Mouse (Mus musculus): ENCODE results near the gene Arntl. TPM values are rescaled to one million over a fixed set of nuclear protein-coding genes. Genes with fewer than 3 reads are reported as not detected.

Gene Arntl
- polyA plus RNA-seq, 1 experiment from 2014 or later, result 5.3 TPM

DNA sequence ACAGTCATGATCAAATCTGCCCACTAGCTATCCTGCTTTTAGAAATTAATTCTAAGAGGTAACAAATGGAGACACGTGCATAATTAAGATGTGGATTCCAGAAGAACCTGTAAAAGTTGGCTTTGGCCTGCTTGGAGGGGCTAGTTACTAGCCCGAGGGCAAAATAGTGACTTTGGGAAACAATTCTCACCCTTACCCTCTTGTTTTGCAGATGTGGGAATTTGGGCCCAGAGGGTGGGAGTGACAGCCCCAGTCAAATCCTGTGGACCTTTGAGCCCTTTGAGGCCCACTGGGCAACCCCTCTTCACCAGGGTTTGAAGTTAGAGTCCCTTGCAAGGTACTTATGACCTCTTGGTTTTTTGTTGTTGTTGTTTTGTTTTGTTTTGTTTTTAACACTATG, 72.0 kb downstream of the Arntl start:
- H3K27ac ChIP-seq (ENCODE audit: low read depth, low read length), result no peak overlapping the region
- H3K9ac ChIP-seq (ENCODE audit: low read depth, low read length), result no peak overlapping the region
- H3K4me3 ChIP-seq (ENCODE audit: low read depth, low read length), result no peak overlapping the region
- peaks cover 8% of the 10 kb centered on the region; the same call in 1 of the 2 replicates for H3K36me3 ChIP-seq (ENCODE audit: control insufficient read depth, insufficient read depth)
- 81% methylated on average over 2 of the region's 2 CpGs for WGBS
- H3K27me3 ChIP-seq (replicated peaks; ENCODE audit: control insufficient read depth, insufficient read depth, low read length), result no peaks in the 10 kb centered on the region
- no peak for ATAC-seq
- H3K9me3 ChIP-seq (ENCODE audit: control insufficient read depth), result no peaks in the 10 kb centered on the region
- TF ChIP-seq CTCF (IDR thresholded peaks at IDR 0.05; ENCODE audit: low read depth), result no peak
- H3K4me2 ChIP-seq (replicated peaks; ENCODE audit: low read depth), result no peak overlapping the region
- H3K4me1 ChIP-seq (replicated peaks; ENCODE audit: control insufficient read depth, insufficient read depth, low read length), result no peaks in the 10 kb centered on the region

DNA sequence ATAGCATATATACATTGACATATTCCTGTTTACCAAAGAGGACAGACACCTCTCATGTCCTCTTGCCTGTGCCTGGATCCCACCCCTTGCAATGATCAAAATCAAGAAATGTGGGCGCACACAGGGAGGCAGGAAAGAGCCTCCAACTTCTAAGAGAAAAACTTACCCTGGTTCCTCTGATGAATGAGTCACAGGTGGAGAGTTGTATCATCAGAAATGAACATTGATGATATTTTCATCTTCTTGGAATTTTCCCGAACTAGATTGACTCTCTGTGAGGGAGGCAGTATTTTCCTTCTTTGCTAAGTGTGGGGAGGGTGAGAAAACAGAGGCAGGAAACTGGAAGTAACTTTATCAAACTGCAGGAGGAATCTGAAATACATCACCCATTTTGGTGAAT, 78.1 kb downstream of the Arntl start:
- Histone ChIP-seq H3K27ac (ENCODE audit: low read depth, low read length) (no peak overlapping the region), H3K4me1 (replicated peaks; ENCODE audit: control insufficient read depth, insufficient read depth, low read length) (no peaks in the 10 kb centered on the region), H3K9ac (ENCODE audit: low read depth, low read length) (no peak overlapping the region), H3K36me3 (ENCODE audit: control insufficient read depth, insufficient read depth) (peaks cover 50% of the 10 kb centered on the region; the same call in 1 of the 2 replicates), H3K9me3 (ENCODE audit: control insufficient read depth) (no peaks in the 10 kb centered on the region), H3K27me3 (replicated peaks; ENCODE audit: control insufficient read depth, insufficient read depth, low read length) (no peaks in the 10 kb centered on the region), H3K4me2 (replicated peaks; ENCODE audit: low read depth) (no peak overlapping the region), H3K4me3 (ENCODE audit: low read depth, low read length) (no peak overlapping the region)
- ATAC-seq, result no peak
- no peak for TF ChIP-seq CTCF (IDR thresholded peaks at IDR 0.05; ENCODE audit: low read depth)
- WGBS, result 90% methylated on average over 2 of the region's 2 CpGs

DNA sequence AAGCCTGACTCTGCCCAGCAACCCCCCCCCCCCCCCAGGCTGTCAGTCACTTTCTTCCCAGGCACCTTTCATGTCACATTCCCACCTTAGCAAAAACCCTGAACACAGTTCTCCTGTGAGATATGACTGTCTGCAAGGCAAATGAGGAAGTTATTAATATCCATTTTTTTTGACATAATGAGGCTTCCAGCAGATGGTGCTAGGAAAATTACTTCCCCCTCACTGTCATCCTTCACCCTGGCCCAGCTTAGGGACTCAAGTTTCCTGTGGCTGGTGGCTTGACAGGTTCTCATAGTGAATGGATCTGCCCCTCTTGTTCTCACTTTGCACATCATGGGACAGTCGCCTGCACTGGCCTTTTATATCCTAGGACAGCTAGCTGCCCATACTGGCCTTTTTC, 81.9 kb downstream of the Arntl start:
- Histone ChIP-seq H3K27ac (ENCODE audit: low read depth, low read length) (no peak overlapping the region), H3K36me3 (ENCODE audit: control insufficient read depth, insufficient read depth) (peaks cover 53% of the 10 kb centered on the region), H3K27me3 (replicated peaks; ENCODE audit: control insufficient read depth, insufficient read depth, low read length) (no peaks in the 10 kb centered on the region), H3K4me1 (replicated peaks; ENCODE audit: control insufficient read depth, insufficient read depth, low read length) (no peaks in the 10 kb centered on the region), H3K4me2 (replicated peaks; ENCODE audit: low read depth) (no peak overlapping the region), H3K4me3 (ENCODE audit: low read depth, low read length) (no peak overlapping the region), H3K9me3 (ENCODE audit: control insufficient read depth) (no peaks in the 10 kb centered on the region), H3K9ac (ENCODE audit: low read depth, low read length) (no peak overlapping the region)
- no peak for TF ChIP-seq CTCF (IDR thresholded peaks at IDR 0.05; ENCODE audit: low read depth)
- WGBS, result 100% methylated on average over 1 of the region's 1 CpGs
- no peak for ATAC-seq

DNA sequence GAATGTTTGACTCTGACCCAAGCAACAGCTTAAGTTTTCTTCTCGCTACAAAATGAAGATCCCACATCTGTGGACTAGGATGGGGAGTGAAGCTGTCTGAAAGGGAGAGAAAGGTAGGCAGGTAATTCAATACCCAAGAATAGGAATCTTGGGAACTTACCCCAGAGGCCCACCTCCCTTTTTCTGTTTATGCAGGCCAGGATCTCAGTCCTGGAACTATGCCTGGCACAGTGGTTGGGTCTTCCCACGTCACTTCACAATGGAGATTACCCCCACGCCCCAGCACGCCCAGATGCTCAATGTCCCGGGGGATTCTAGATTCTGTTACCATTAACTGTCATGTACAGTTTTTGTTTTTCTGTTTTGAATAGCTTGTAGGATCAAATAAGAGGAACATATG, 84.5 kb downstream of the Arntl start:
- 88% methylated on average over 5 of the region's 5 CpGs for WGBS

DNA sequence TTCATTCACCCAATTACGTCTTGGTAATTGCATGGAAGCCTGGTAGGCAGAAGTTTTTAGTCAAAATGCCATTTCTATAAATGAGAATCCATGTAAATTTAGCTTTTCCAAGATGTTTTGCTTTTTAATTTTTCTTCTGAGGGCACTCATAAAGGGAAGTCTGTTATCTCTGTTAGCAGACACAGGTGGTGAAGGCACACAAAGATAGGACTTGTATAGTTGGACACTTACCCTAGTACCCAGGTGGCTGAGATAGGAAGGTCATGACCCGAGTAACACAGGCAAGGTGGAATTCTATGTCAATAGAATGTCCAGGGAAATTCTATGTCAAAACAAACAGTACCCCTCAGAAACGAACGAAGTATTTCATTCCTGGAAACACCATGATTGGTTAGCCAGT, 84.9 kb downstream of the Arntl start:
- ATAC-seq, result no peak
- TF ChIP-seq CTCF (IDR thresholded peaks at IDR 0.05; ENCODE audit: low read depth), result no peak
- WGBS, result 56% methylated on average over 4 of the region's 4 CpGs
- H3K4me3 ChIP-seq (ENCODE audit: low read depth, low read length), result no peak overlapping the region
- peaks cover 44% of the 10 kb centered on the region for H3K36me3 ChIP-seq (ENCODE audit: control insufficient read depth, insufficient read depth)
- no peaks in the 10 kb centered on the region for H3K4me1 ChIP-seq (replicated peaks; ENCODE audit: control insufficient read depth, insufficient read depth, low read length)
- H3K9me3 ChIP-seq (ENCODE audit: control insufficient read depth), result no peaks in the 10 kb centered on the region
- no peak overlapping the region for H3K27ac ChIP-seq (ENCODE audit: low read depth, low read length)
- H3K9ac ChIP-seq (ENCODE audit: low read depth, low read length), result no peak overlapping the region
- no peak overlapping the region for H3K4me2 ChIP-seq (replicated peaks; ENCODE audit: low read depth)
- H3K27me3 ChIP-seq (replicated peaks; ENCODE audit: control insufficient read depth, insufficient read depth, low read length), result no peaks in the 10 kb centered on the region

More for the DNA sequence above, 84.5 kb downstream of the Arntl start:
- no peak for ATAC-seq
- TF ChIP-seq CTCF (IDR thresholded peaks at IDR 0.05; ENCODE audit: low read depth), result no peak
- Histone ChIP-seq H3K9ac (ENCODE audit: low read depth, low read length) (no peak overlapping the region), H3K9me3 (ENCODE audit: control insufficient read depth) (no peaks in the 10 kb centered on the region), H3K36me3 (ENCODE audit: control insufficient read depth, insufficient read depth) (peaks cover 44% of the 10 kb centered on the region), H3K4me1 (replicated peaks; ENCODE audit: control insufficient read depth, insufficient read depth, low read length) (no peaks in the 10 kb centered on the region), H3K4me2 (replicated peaks; ENCODE audit: low read depth) (no peak overlapping the region), H3K27me3 (replicated peaks; ENCODE audit: control insufficient read depth, insufficient read depth, low read length) (no peaks in the 10 kb centered on the region), H3K27ac (ENCODE audit: low read depth, low read length) (no peak overlapping the region), H3K4me3 (ENCODE audit: low read depth, low read length) (no peak overlapping the region)

DNA sequence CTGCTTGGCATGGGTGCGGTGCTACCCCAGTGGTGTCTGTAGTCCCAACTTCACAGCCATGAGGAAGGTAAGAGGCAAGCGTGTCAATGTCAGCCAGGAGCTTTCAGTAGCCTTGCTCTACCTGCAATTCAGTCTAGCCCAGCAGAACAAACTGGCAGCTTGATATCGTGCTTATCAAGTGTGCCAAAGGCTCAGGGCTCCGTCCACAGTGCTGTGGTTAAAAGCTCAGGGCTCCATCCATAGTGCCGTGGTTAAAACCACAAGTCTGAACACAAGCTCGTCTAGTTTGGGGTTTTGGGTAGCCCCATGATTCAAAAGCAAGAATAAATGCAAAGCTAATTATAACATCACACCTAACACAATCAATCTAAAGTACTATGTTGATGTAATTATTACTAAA, 87.3 kb downstream of the Arntl start:
- no peak overlapping the region for H3K9ac ChIP-seq (ENCODE audit: low read depth, low read length)
- no peak for ATAC-seq
- no peak overlapping the region for H3K27ac ChIP-seq (ENCODE audit: low read depth, low read length)
- peaks cover 49% of the 10 kb centered on the region for H3K36me3 ChIP-seq (ENCODE audit: control insufficient read depth, insufficient read depth)
- H3K4me2 ChIP-seq (replicated peaks; ENCODE audit: low read depth), result no peak overlapping the region
- H3K4me3 ChIP-seq (ENCODE audit: low read depth, low read length), result no peak overlapping the region
- no peaks in the 10 kb centered on the region for H3K4me1 ChIP-seq (replicated peaks; ENCODE audit: control insufficient read depth, insufficient read depth, low read length)
- H3K9me3 ChIP-seq (ENCODE audit: control insufficient read depth), result no peaks in the 10 kb centered on the region
- TF ChIP-seq CTCF (IDR thresholded peaks at IDR 0.05; ENCODE audit: low read depth), result no peak
- WGBS, result 92% methylated on average over 6 of the region's 6 CpGs
- no peaks in the 10 kb centered on the region for H3K27me3 ChIP-seq (replicated peaks; ENCODE audit: control insufficient read depth, insufficient read depth, low read length)

Measured in intestine, postnatal 0 days (tissue).